Mouse (Mus musculus): ENCODE results near the gene Hmg20b. TPM values are rescaled to one million over a fixed set of nuclear protein-coding genes. Genes with fewer than 3 reads are reported as not detected.

Gene Hmg20b
- polyA plus RNA-seq, 1 experiment from 2014 or later, result 99.8 TPM

GRCm38 (mm10) chr10:81376561-81377361 lies 26.5 kb upstream of the Hmg20b start:
- Histone ChIP-seq H3K36me3 (ENCODE audit: control insufficient read depth, insufficient read depth) (peaks cover 31% of the 10 kb centered on the region), H3K27ac (ENCODE audit: low read depth, low read length) (no peak overlapping the region; the same call in 1 of the 2 replicates), H3K4me1 (replicated peaks; ENCODE audit: control insufficient read depth, insufficient read depth, low read length) (peaks cover 11% of the 10 kb centered on the region), H3K4me2 (replicated peaks; ENCODE audit: low read depth) (peak overlapping the region; percentile 93), H3K9ac (ENCODE audit: low read depth, low read length) (0 out of 2 replicates have a peak overlapping the region, but pooled peaks have one; percentile 91), H3K4me3 (ENCODE audit: low read depth, low read length) (peak overlapping the region; percentile 86), H3K9me3 (ENCODE audit: control insufficient read depth) (no peaks in the 10 kb centered on the region), H3K27me3 (replicated peaks; ENCODE audit: control insufficient read depth, insufficient read depth, low read length) (no peaks in the 10 kb centered on the region)
- peak; percentile 31; the same call in 1 of the 2 replicates for TF ChIP-seq CTCF (IDR thresholded peaks at IDR 0.05; ENCODE audit: low read depth)
- no peak for ATAC-seq
- 17% methylated on average over 6 of the region's 6 CpGs for WGBS

GRCm38 (mm10) chr10:81375322-81375721 lies 25.0 kb upstream of the Hmg20b start:
- H3K4me3 ChIP-seq (ENCODE audit: low read depth, low read length), result no peak overlapping the region
- H3K27me3 ChIP-seq (replicated peaks; ENCODE audit: control insufficient read depth, insufficient read depth, low read length), result no peaks in the 10 kb centered on the region
- H3K27ac ChIP-seq (ENCODE audit: low read depth, low read length), result no peak overlapping the region
- WGBS, result 90% methylated on average over 10 of the region's 10 CpGs
- H3K4me2 ChIP-seq (replicated peaks; ENCODE audit: low read depth), result no peak overlapping the region
- no peak for TF ChIP-seq CTCF (IDR thresholded peaks at IDR 0.05; ENCODE audit: low read depth)
- peaks cover 46% of the 10 kb centered on the region for H3K36me3 ChIP-seq (ENCODE audit: control insufficient read depth, insufficient read depth)
- peaks cover 11% of the 10 kb centered on the region for H3K4me1 ChIP-seq (replicated peaks; ENCODE audit: control insufficient read depth, insufficient read depth, low read length)
- H3K9me3 ChIP-seq (ENCODE audit: control insufficient read depth), result no peaks in the 10 kb centered on the region
- no peak for ATAC-seq
- H3K9ac ChIP-seq (ENCODE audit: low read depth, low read length), result no peak overlapping the region

GRCm38 (mm10) chr10:81367207-81367495 lies 16.9 kb upstream of the Hmg20b start:
- Histone ChIP-seq H3K27me3 (replicated peaks; ENCODE audit: control insufficient read depth, insufficient read depth, low read length) (no peaks in the 10 kb centered on the region), H3K9me3 (ENCODE audit: control insufficient read depth) (no peaks in the 10 kb centered on the region), H3K4me3 (ENCODE audit: low read depth, low read length) (no peak overlapping the region), H3K4me1 (replicated peaks; ENCODE audit: control insufficient read depth, insufficient read depth, low read length) (peaks cover 32% of the 10 kb centered on the region), H3K9ac (ENCODE audit: low read depth, low read length) (no peak overlapping the region), H3K27ac (ENCODE audit: low read depth, low read length) (no peak overlapping the region), H3K36me3 (ENCODE audit: control insufficient read depth, insufficient read depth) (peaks cover 67% of the 10 kb centered on the region), H3K4me2 (replicated peaks; ENCODE audit: low read depth) (no peak overlapping the region)
- TF ChIP-seq CTCF (IDR thresholded peaks at IDR 0.05; ENCODE audit: low read depth), result no peak
- ATAC-seq, result no peak
- WGBS, result 89% methylated on average over 6 of the region's 6 CpGs

- 55% methylated on average over 6 of the region's 6 CpGs for WGBS
- Histone ChIP-seq H3K36me3 (ENCODE audit: control insufficient read depth, insufficient read depth) (peaks cover 70% of the 10 kb centered on the region), H3K4me2 (replicated peaks; ENCODE audit: low read depth) (no peak overlapping the region), H3K27ac (ENCODE audit: low read depth, low read length) (peak overlapping the region; percentile 47; the same call in 1 of the 2 replicates), H3K4me3 (ENCODE audit: low read depth, low read length) (no peak overlapping the region), H3K4me1 (replicated peaks; ENCODE audit: control insufficient read depth, insufficient read depth, low read length) (peaks cover 34% of the 10 kb centered on the region), H3K9ac (ENCODE audit: low read depth, low read length) (no peak overlapping the region), H3K9me3 (ENCODE audit: control insufficient read depth) (no peaks in the 10 kb centered on the region), H3K27me3 (replicated peaks; ENCODE audit: control insufficient read depth, insufficient read depth, low read length) (no peaks in the 10 kb centered on the region)
- peak; percentile 9 for ATAC-seq
- no peak for TF ChIP-seq CTCF (IDR thresholded peaks at IDR 0.05; ENCODE audit: low read depth)
Measured at GRCm38 (mm10) chr10:81366477-81367206, 16.4 kb upstream of the Hmg20b start.

GRCm38 (mm10) chr10:81365672-81366476 lies 15.6 kb upstream of the Hmg20b start, which contains the start of gene 4930404N11Rik:
Gene 4930404N11Rik (minus strand): TSS chr10:81365816.
- WGBS, result 31% methylated on average over 12 of the region's 12 CpGs
- peak; percentile 12; the same call in 1 of the 2 replicates for ATAC-seq
- peak within 1 kb of the TSS; percentile 47 for H3K27ac ChIP-seq (ENCODE audit: low read depth, low read length)

More at GRCm38 (mm10) chr10:81365672-81366476, 15.6 kb upstream of the Hmg20b start, which contains the start of gene 4930404N11Rik:
- peaks cover 34% of the 10 kb centered on the region for H3K4me1 ChIP-seq (replicated peaks; ENCODE audit: control insufficient read depth, insufficient read depth, low read length)
- H3K4me2 ChIP-seq (replicated peaks; ENCODE audit: low read depth), result peak within 1 kb of the TSS; percentile 57
- no peak for TF ChIP-seq CTCF (IDR thresholded peaks at IDR 0.05; ENCODE audit: low read depth)
- no peaks in the 10 kb centered on the region for H3K9me3 ChIP-seq (ENCODE audit: control insufficient read depth)
- no peaks in the 10 kb centered on the region for H3K27me3 ChIP-seq (replicated peaks; ENCODE audit: control insufficient read depth, insufficient read depth, low read length)
- no peak within 1 kb of the TSS for H3K9ac ChIP-seq (ENCODE audit: low read depth, low read length)
- peaks cover 66% of the 10 kb centered on the region for H3K36me3 ChIP-seq (ENCODE audit: control insufficient read depth, insufficient read depth)
- H3K4me3 ChIP-seq (ENCODE audit: low read depth, low read length), result peak within 1 kb of the TSS; percentile 16; the same call in 1 of the 2 replicates
